Mouse (Mus musculus): ENCODE measurements around the gene Gp1bb. TPM values are rescaled to one million over a fixed set of nuclear protein-coding genes. Genes with fewer than 3 reads are reported as not detected.

The Gp1bb gene
- polyA plus RNA-seq (2021; fragmentation: Nextera tagmentation), result 0.34 and 0.36 TPM in 2 replicates
- long read RNA-seq, experiment 1, transcript Gp1bb-201 (1 exons, 2,085 nt), result major isoform, 21 of 21 reads
- long read RNA-seq, experiment 1, partial matches to known transcripts, result 0 of 21 reads
- long read RNA-seq, experiment 1, other reads (novel, unspliced or antisense), result 0 of 21 reads
- long read RNA-seq, experiment 2, partial matches to known transcripts, result 0 of 4 reads
- long read RNA-seq, experiment 2, other reads (novel, unspliced or antisense), result 0 of 4 reads

DNA sequence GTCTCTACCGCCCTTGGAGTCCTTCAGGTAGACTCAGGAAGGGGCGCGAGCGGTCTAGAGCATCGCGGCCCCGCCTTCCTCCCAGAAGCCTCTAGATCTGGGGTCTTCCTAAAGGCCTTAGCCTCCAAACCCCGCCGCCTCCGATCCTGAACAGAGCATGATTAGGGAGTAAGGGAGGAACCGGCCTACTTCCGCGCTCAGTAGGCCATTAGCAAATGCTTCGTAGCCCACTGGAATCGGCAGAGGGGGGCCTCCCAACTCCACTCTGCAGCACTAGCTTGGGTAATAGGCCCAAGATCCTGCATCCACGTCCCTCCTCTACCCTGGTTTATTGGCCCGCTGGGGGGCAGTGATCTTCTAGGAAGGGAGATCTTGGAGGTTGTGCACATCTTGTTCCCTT is at the start of gene Gp1bb:
TSS of gene Gp1bb (minus strand) at position 385 of the 400 bp plus-strand sequence.

DNA sequence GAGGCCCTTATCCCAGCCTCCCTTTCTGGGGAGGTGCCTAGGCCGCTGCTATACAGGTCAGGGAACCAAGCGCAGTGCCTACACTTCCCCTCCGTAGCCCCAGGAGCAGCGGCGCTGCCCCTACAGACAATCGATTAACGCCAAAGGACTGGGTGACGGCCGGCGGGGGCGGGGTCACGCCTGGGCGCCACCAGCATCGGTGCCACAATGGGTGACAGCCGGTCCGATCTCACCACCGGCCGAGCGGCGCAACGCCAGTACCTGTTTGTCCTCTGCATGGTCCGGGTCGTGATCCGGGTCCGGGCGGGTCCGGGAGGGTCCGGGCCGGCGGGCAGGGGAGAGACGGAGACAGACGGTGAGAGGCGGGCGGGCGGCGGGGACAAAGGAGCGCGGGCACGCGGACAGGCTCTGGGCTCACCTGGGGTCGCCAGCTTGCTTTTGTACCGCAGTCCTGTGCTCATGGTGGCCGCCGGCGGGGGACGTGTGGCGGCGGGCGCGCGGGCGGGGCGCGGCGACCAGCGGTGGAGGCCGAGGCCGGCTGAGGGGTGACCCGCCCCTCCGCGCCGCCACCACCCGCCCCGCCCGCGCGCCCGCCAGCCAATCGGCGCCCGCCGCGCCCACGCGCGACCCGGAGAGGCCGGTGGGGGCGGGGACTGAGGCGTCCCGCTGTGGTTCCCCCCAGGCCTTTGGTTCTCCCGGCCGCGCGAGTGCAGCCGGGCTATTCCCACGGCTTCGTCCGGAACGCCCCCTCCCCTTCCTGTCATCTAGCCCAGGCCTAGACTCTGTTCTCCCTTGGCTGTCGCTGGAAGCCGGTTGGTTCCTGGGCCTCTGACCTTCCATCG is 7.4 kb upstream of the Gp1bb start, which contains the start of gene Sept5:
TSS of gene Sept5 (minus strand) at position 565 of the 842 bp plus-strand sequence.

DNA sequence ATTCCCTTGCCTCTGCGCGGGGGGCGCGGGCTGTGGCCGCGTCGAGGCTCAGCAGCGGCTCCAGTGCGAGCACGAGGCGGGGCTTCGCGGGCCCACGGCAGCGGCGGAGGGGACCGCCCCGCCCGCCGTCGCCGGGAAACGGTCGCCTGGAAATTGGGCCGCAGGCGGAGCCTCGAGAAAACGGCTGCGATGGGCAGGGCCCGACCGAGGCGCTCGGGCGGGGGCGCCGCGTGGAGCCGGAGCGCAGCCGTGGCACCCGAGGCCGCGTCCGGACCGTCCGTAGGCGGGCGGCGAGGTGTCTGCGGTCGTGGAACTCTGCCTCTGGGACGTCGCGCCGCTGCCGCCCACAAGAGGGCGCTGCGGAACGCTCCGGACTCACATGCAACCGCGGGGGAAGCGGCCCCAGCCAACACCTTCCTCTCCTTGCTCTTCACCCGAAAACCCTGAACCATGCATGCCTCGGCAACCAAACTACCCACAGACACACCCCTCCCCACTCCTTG is 4.2 kb upstream of the Gp1bb start, which contains the start of gene Gm49601:
TSS of gene Gm49601 (minus strand) at position 52 of the 503 bp plus-strand sequence.

DNA sequence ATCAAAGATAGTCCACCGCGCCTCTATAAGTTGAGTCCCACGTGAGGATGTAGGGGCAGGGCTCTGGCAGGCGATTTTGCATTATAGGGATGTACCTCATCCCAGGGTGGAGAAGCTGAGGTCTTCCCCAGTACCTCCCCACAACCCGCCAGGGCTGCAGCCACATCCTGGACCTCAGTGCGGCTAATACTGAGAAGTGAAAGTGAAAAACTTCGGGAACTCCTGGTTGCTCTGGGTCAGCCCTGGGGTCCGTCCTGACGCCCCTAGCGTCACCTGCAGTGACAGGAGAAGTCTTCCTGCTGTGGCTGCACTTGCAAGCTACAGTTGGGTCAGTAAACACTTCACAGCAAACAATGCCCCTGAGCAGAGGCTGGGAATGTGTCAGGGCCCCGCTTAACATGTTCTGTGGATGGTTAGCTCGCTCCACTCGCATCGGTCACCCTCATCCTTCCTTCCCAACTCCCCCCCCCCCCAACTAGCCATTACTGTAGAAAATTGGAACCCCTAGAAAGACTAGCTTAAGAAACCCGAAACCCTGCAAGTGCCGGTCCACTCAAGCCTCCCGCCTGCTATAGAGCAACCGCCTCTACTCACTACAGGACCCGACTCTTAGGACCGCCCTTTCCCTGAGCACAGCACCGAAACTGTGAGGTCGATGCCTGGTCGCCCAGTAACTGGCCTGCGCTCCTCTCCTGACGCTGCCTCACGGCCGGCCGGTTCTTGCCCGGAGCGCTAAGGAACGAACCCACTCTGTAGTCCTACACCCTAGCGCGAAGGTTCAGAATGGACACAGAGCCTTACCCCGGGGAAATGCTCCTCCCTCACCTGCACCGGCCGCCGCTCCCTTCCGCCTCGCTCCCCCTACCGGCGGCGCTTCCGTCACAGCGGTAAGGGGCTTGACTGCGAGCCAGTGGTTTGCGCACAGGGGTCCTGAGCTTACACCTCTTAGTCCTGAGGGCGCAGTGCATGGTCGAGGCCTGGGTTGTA is 32.1 kb downstream of the Gp1bb start, which contains the start of gene Tbx1:
TSS of gene Tbx1 (minus strand) at position 868 of the 987 bp plus-strand sequence.

Other genes with a start within 250 kb of the Gp1bb start
- 38.2 and 40.0 TPM in 2 replicates for gene Txnrd2, start 196.0 kb downstream of the Gp1bb start, polyA plus RNA-seq (2021; fragmentation: Nextera tagmentation)
- gene Comt, start 195.6 kb downstream of the Gp1bb start, polyA plus RNA-seq (2021; fragmentation: Nextera tagmentation), result 144 and 150 TPM in 2 replicates
- 9.8 and 10.5 TPM in 2 replicates for gene Gnb1l, start 123.7 kb downstream of the Gp1bb start, polyA plus RNA-seq (2021; fragmentation: Nextera tagmentation)
- gene Rtl10, start 123.5 kb downstream of the Gp1bb start, polyA plus RNA-seq (2021; fragmentation: Nextera tagmentation), result 2.5 and 2.6 TPM in 2 replicates
- 0.78 and 1.8 TPM in 2 replicates for gene Tbx1, start 31.7 kb downstream of the Gp1bb start, polyA plus RNA-seq (2021; fragmentation: Nextera tagmentation)
- 29.1 and 41.2 TPM in 2 replicates for gene Gm49601, start 4.0 kb upstream of the Gp1bb start, polyA plus RNA-seq (2021; fragmentation: Nextera tagmentation)
- gene Sept5, start 7.6 kb upstream of the Gp1bb start, polyA plus RNA-seq (2021; fragmentation: Nextera tagmentation), result 64.3 and 86.6 TPM in 2 replicates
- 121 and 165 TPM in 2 replicates for gene Cldn5, start 154.4 kb upstream of the Gp1bb start, polyA plus RNA-seq (2021; fragmentation: Nextera tagmentation)
- gene Ufd1, start 189.4 kb upstream of the Gp1bb start, polyA plus RNA-seq (2021; fragmentation: Nextera tagmentation), result 78.7 and 83.0 TPM in 2 replicates
- gene Cdc45, start 189.6 kb upstream of the Gp1bb start, polyA plus RNA-seq (2021; fragmentation: Nextera tagmentation), result 1.9 TPM in 2 replicates
- gene 2510002D24Rik, start 214.2 kb upstream of the Gp1bb start, polyA plus RNA-seq (2021; fragmentation: Nextera tagmentation), result 41.7 and 42.0 TPM in 2 replicates
- 0.19 TPM in 1 of 2 replicates, not detected in the other for gene Gm28539, start 214.2 kb upstream of the Gp1bb start, polyA plus RNA-seq (2021; fragmentation: Nextera tagmentation)

Measured in layer of hippocampus, adult 6 months (tissue).